Mouse (Mus musculus): ENCODE results near the gene Sgo2b.
"Not testable (repeated sequence)": the region's sequence is repeated elsewhere in the genome, so short reads cannot be mapped to it uniquely, and the experiment has no call there.

DNA sequence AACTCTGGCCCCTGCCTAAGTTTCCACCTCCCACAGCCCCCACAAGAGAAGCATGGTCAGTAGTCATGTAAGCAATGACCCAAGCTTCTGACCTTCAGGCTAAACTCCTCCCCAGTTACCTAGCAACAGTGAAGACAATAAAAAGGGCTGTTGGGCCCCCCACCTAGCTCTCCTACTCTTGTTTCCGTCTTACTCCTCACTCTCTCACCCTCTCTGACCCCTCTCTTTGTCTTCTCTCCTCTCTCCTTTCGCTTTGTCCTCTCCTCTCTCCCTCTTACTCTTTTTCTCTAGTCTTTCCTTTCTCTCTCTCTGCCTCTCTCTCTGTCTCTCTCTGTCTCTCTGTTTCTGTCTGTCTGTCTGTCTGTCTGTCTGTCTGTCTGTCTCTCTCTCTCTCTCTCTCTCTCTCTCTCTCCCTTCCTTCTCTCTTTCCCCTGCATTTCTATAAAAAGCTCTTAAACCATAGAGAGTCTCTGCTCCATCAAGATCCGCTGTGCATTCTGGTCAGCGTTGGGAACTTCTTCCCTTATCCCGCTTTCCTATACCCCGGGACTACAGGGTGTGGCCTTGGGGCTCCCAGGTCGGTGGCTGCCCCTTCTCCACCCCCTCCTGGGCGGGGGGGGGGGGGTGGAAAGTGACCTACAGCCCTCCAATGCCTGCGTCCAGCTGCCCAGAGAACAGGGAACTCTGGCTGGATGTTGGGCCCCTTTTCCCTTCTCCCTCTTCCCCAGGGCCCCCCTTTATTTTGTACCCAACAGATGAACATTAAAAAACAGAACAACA is 18.8 kb upstream of the Sgo2b start:
- TF ChIP-seq CTCF (conservative IDR thresholded peaks at IDR 0.05; ENCODE audit: insufficient read depth, insufficient read length, low read depth, low read length); POLR2A (IDR thresholded peaks at IDR 0.05; ENCODE audit: low read depth, low read length): not testable (repeated sequence)

Data from kidney, adult 2 months (tissue).